Mouse (Mus musculus): ENCODE measurements around the gene Gm37419. TPM values are rescaled to one million over a fixed set of nuclear protein-coding genes. Genes with fewer than 3 reads are reported as not detected.
A peak's percentile ranks its signal among the peaks of the same experiment; 100 is the strongest.

The Gm37419 gene
- polyA plus RNA-seq (2015; fragmentation: Nextera tagmentation; extraction: Ambion mirVana) = 17.2 TPM in 1 of 2 replicates, not detected in the other

- H3K27me3 ChIP-seq = 0 out of 2 replicates have a peak, but pooled peaks cover 6% of the 10 kb centered on the region
- ATAC-seq (replicated peaks) = peak; percentile 81
- H3K27ac ChIP-seq (replicated peaks) = peak within 1 kb of the TSS; percentile 99
- H3K4me3 ChIP-seq = peak within 1 kb of the TSS; percentile 75
- H3K4me2 ChIP-seq (replicated peaks) = peak within 1 kb of the TSS; percentile 76
- no peaks in the 10 kb centered on the region for H3K9me3 ChIP-seq
- H3K36me3 ChIP-seq = no peaks in the 10 kb centered on the region
- WGBS = under 1% methylated on average over 68 of the region's 68 CpGs
- H3K4me1 ChIP-seq = peaks cover 55% of the 10 kb centered on the region
- peak within 1 kb of the TSS; percentile 84 for H3K9ac ChIP-seq (replicated peaks)
These were observed at the start of gene Gm37419, which contains the start of gene Bcl6 for GRCm38 (mm10) chr16:23988466-23989208. Gene Gm37419, plus strand, starts transcription at chr16:23988482. Gene Bcl6, minus strand, starts transcription at chr16:23988852.

GRCm38 (mm10) chr16:23944801-23945200, 43.5 kb upstream of the Gm37419 start:
- Histone ChIP-seq H3K4me3 (no peak overlapping the region), H3K9ac (replicated peaks) (no peak overlapping the region), H3K27ac (replicated peaks) (no peak overlapping the region), H3K9me3 (no peaks in the 10 kb centered on the region), H3K4me2 (replicated peaks) (no peak overlapping the region), H3K36me3 (no peaks in the 10 kb centered on the region), H3K27me3 (no peaks in the 10 kb centered on the region), H3K4me1 (no peaks in the 10 kb centered on the region)
- 32% methylated on average over 3 of the region's 3 CpGs for WGBS
- ATAC-seq (replicated peaks) = no peak

DNA sequence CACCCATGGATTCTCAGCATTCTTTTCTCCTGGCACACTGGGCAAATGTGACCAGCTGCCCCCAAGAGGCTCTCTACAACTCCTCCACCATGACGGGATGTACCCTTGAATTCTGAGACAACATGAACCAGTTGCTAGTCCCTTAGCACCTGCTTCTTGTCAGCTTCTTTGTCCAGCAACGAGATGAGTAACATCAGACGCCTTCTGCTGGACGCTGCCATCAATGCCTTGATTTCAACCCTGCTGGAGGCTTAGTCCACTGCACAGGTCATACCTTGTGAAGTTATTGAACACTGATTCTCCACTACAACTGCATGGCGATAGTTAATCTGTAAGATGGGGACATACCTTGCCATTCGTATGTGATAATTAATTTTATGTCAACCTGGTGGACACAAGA, 40.6 kb upstream of the Gm37419 start:
- no peak overlapping the region for H3K27ac ChIP-seq (replicated peaks)
- no peak overlapping the region for H3K4me2 ChIP-seq (replicated peaks)

GRCm38 (mm10) chr16:23952101-23952727, 36.1 kb upstream of the Gm37419 start:
- no peak overlapping the region for H3K4me3 ChIP-seq
- ATAC-seq (replicated peaks) = no peak
- no peaks in the 10 kb centered on the region for H3K36me3 ChIP-seq
- H3K9ac ChIP-seq (replicated peaks) = no peak overlapping the region
- no peaks in the 10 kb centered on the region for H3K4me1 ChIP-seq
- WGBS = 73% methylated on average over 4 of the region's 4 CpGs
- no peaks in the 10 kb centered on the region for H3K9me3 ChIP-seq
- no peaks in the 10 kb centered on the region for H3K27me3 ChIP-seq
- H3K27ac ChIP-seq (replicated peaks) = no peak overlapping the region
- no peak overlapping the region for H3K4me2 ChIP-seq (replicated peaks)

More for the DNA sequence above, 40.6 kb upstream of the Gm37419 start:
- H3K27me3 ChIP-seq = no peaks in the 10 kb centered on the region
- 92% methylated on average over 6 of the region's 6 CpGs for WGBS
- no peak overlapping the region for H3K4me3 ChIP-seq
- H3K9me3 ChIP-seq = no peaks in the 10 kb centered on the region
- H3K9ac ChIP-seq (replicated peaks) = no peak overlapping the region
- H3K4me1 ChIP-seq = no peaks in the 10 kb centered on the region
- ATAC-seq (replicated peaks) = no peak
- no peaks in the 10 kb centered on the region for H3K36me3 ChIP-seq

- WGBS = 35% methylated on average over 11 of the region's 11 CpGs
- Histone ChIP-seq H3K4me1 (no peaks in the 10 kb centered on the region), H3K4me3 (no peak overlapping the region), H3K27ac (replicated peaks) (no peak overlapping the region), H3K27me3 (no peaks in the 10 kb centered on the region), H3K9me3 (no peaks in the 10 kb centered on the region), H3K4me2 (replicated peaks) (no peak overlapping the region), H3K36me3 (no peaks in the 10 kb centered on the region), H3K9ac (replicated peaks) (no peak overlapping the region)
- peak; percentile 64 for ATAC-seq (replicated peaks)
These were observed 34.9 kb upstream of the Gm37419 start for GRCm38 (mm10) chr16:23953189-23953958.

- no peaks in the 10 kb centered on the region for H3K36me3 ChIP-seq
- no peak overlapping the region for H3K4me2 ChIP-seq (replicated peaks)
- H3K27ac ChIP-seq (replicated peaks) = no peak overlapping the region
- ATAC-seq (replicated peaks) = no peak; the same call in 1 of the 2 replicates
- WGBS = 0% methylated on average over 1 of the region's 1 CpGs
- no peak overlapping the region for H3K4me3 ChIP-seq
- no peaks in the 10 kb centered on the region for H3K9me3 ChIP-seq
- H3K27me3 ChIP-seq = no peaks in the 10 kb centered on the region
- no peak overlapping the region for H3K9ac ChIP-seq (replicated peaks)
- no peaks in the 10 kb centered on the region for H3K4me1 ChIP-seq
These were observed 34.4 kb upstream of the Gm37419 start for GRCm38 (mm10) chr16:23953959-23954260.

DNA sequence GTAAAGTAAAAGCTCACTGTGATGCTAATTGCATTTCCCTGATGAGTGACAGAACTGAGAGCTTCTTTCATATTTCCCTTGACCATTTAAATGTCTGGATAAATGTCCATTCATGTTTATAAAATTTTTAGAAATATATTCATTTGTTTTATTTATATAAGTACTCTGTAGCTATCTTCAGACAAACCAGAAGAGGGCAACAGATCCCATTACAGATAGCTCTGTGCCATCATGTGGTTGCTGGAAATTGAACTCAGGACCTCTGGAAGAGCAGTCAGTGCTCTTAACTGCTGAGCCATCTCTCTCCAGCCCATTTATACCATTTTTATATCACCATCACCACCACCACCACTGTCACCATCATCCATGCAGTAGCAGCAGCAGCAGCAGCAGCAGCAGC, 29.3 kb upstream of the Gm37419 start:
- H3K27me3 ChIP-seq = no peaks in the 10 kb centered on the region
- no peak for ATAC-seq (replicated peaks)
- no peak overlapping the region for H3K9ac ChIP-seq (replicated peaks)
- no peak overlapping the region for H3K4me3 ChIP-seq
- 0 out of 2 replicates have a peak, but pooled peaks cover under 1% of the 10 kb centered on the region for H3K4me1 ChIP-seq
- H3K27ac ChIP-seq (replicated peaks) = no peak overlapping the region
- no peaks in the 10 kb centered on the region for H3K9me3 ChIP-seq
- no peak overlapping the region for H3K4me2 ChIP-seq (replicated peaks)
- H3K36me3 ChIP-seq = no peaks in the 10 kb centered on the region

- 82% methylated on average over 2 of the region's 2 CpGs for WGBS
- no peak for ATAC-seq (replicated peaks)
- no peak overlapping the region for H3K4me3 ChIP-seq
- no peaks in the 10 kb centered on the region for H3K27me3 ChIP-seq
- H3K36me3 ChIP-seq = no peaks in the 10 kb centered on the region; the same call in 1 of the 2 replicates
- H3K27ac ChIP-seq (replicated peaks) = no peak overlapping the region
- no peak overlapping the region for H3K4me2 ChIP-seq (replicated peaks)
- H3K9ac ChIP-seq (replicated peaks) = no peak overlapping the region
- H3K9me3 ChIP-seq = no peaks in the 10 kb centered on the region
- H3K4me1 ChIP-seq = 0 out of 2 replicates have a peak, but pooled peaks cover 5% of the 10 kb centered on the region
These were observed 25.9 kb upstream of the Gm37419 start for GRCm38 (mm10) chr16:23962401-23962800.

GRCm38 (mm10) chr16:23963896-23964668, 24.2 kb upstream of the Gm37419 start:
- Histone ChIP-seq H3K4me1 (0 out of 2 replicates have a peak, but pooled peaks cover 5% of the 10 kb centered on the region), H3K27me3 (no peaks in the 10 kb centered on the region), H3K4me2 (replicated peaks) (no peak overlapping the region), H3K27ac (replicated peaks) (no peak overlapping the region), H3K9ac (replicated peaks) (no peak overlapping the region), H3K36me3 (peaks cover 3% of the 10 kb centered on the region), H3K9me3 (no peaks in the 10 kb centered on the region), H3K4me3 (no peak overlapping the region)
- WGBS = 46% methylated on average over 22 of the region's 22 CpGs
- ATAC-seq (replicated peaks) = no peak

DNA sequence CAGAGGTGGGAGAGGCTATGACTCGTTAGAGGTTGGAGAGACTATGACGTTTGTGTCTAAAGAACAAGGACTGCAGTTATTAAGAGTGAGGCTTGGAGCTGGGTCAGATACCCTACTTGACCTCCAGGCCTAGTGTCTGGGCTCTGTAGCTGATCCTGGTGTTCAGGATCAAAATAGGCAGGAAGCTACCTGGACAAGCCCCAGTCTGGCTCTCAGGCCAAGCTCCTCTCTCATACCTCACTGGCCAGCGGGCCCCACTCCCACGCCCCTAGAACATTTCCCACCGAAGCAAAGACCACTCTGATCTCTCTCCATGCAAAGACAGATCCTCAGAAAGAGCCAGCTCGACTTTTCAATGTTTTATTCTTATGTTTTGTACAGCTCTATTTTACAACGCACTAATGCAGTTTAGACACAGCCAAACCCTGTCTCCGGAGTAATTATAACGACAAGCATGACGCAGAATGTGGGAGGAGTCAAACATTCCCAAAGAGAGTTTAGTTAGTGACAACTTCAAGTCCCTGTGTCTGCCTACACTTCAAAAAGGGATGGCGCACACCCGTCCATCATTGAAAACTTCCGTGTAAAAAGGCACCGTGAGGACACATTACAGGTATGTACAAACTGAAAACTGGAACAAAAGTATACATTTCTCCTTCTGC, 23.4 kb upstream of the Gm37419 start:
- Histone ChIP-seq H3K9me3 (no peaks in the 10 kb centered on the region), H3K27ac (replicated peaks) (no peak overlapping the region), H3K36me3 (peaks cover 3% of the 10 kb centered on the region), H3K4me1 (0 out of 2 replicates have a peak, but pooled peaks cover 5% of the 10 kb centered on the region), H3K9ac (replicated peaks) (no peak overlapping the region), H3K4me3 (no peak overlapping the region), H3K27me3 (no peaks in the 10 kb centered on the region), H3K4me2 (replicated peaks) (no peak overlapping the region)
- ATAC-seq (replicated peaks) = no peak
- 70% methylated on average over 14 of the region's 14 CpGs for WGBS

DNA sequence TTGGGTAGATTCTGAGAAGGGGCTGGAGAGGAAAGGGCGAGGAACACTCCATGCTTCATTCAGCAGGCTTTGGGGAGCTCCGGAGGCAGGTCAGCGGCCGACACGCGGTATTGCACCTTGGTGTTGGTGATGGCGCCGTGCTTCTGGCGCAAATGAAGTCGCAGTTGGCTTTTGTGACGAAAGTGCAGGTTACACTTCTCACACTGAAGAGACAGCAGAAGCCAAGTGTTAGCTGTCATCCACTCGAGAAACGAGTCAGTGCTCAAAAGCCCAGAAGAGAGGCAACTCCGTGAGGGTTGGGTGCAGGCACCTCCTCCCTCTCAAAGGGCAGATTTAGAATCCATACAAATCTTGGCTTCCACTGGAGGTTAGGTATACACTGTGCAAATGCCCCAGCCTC, 22.2 kb upstream of the Gm37419 start:
- H3K4me3 ChIP-seq = no peak overlapping the region
- H3K36me3 ChIP-seq = peaks cover 3% of the 10 kb centered on the region
- ATAC-seq (replicated peaks) = no peak
- 0 out of 2 replicates have a peak, but pooled peaks cover 5% of the 10 kb centered on the region for H3K4me1 ChIP-seq
- H3K9me3 ChIP-seq = no peaks in the 10 kb centered on the region
- H3K9ac ChIP-seq (replicated peaks) = no peak overlapping the region
- H3K27me3 ChIP-seq = no peaks in the 10 kb centered on the region
- no peak overlapping the region for H3K27ac ChIP-seq (replicated peaks)
- H3K4me2 ChIP-seq (replicated peaks) = no peak overlapping the region
- 95% methylated on average over 14 of the region's 14 CpGs for WGBS

Measured in forebrain, embryonic 15.5 days (tissue).